Mouse (Mus musculus): ENCODE results near the gene Mak.

GRCm38 (mm10) chr13:41097324-41098058 lies 18.0 kb upstream of the Mak start:
- TF ChIP-seq POLR2A (IDR thresholded peaks at IDR 0.05; ENCODE audit: borderline replicate concordance, extremely low read depth, low read depth, low read length), result no peak
- TF ChIP-seq CTCF (IDR thresholded peaks at IDR 0.05; ENCODE audit: insufficient read depth, low read length), result no peak

All from lung, adult 2 months (tissue).